Mouse (Mus musculus): ENCODE results near the gene Rab36. TPM values are rescaled to one million over a fixed set of nuclear protein-coding genes. Genes with fewer than 3 reads are reported as not detected.

The Rab36 gene
- polyA plus RNA-seq, 1 experiment from 2014 or later, result 4.1 TPM

GRCm38 (mm10) chr10:75093252-75093987, 56.6 kb downstream of the Rab36 start:
- H3K4me1 ChIP-seq (ENCODE audit: control insufficient read depth, insufficient read depth, low read length), result peaks cover 24% of the 10 kb centered on the region
- H3K4me2 ChIP-seq, result no peak overlapping the region
- H3K4me3 ChIP-seq (ENCODE audit: low read depth, low read length), result no peak overlapping the region
- ATAC-seq (replicated peaks; ENCODE audit: insufficient number of reproducible peaks, low FRiP score, low TSS enrichment), result 0 out of 2 replicates have a peak, but pooled peaks have one; percentile 11
- no peak overlapping the region for H3K27ac ChIP-seq (ENCODE audit: low read depth, low read length)
- H3K9ac ChIP-seq (ENCODE audit: low read depth, low read length), result no peak overlapping the region
- no peaks in the 10 kb centered on the region for H3K36me3 ChIP-seq (ENCODE audit: control insufficient read depth, insufficient read depth, low read length)
- peaks cover 13% of the 10 kb centered on the region for H3K27me3 ChIP-seq (ENCODE audit: control insufficient read depth, insufficient read depth, low read length)
- 56% methylated on average over 22 of the region's 22 CpGs for WGBS (ENCODE audit: insufficient replicate concordance)
- H3K9me3 ChIP-seq (replicated peaks; ENCODE audit: control insufficient read depth, low read length), result no peaks in the 10 kb centered on the region

- WGBS (ENCODE audit: insufficient replicate concordance), result 87% methylated on average over 1 of the region's 1 CpGs
- peaks cover 24% of the 10 kb centered on the region for H3K4me1 ChIP-seq (ENCODE audit: control insufficient read depth, insufficient read depth, low read length)
Measured at GRCm38 (mm10) chr10:75094338-75094737, 57.5 kb downstream of the Rab36 start.

GRCm38 (mm10) chr10:75095216-75095615, 58.4 kb downstream of the Rab36 start:
- peaks cover 26% of the 10 kb centered on the region for H3K4me1 ChIP-seq (ENCODE audit: control insufficient read depth, insufficient read depth, low read length)

More at GRCm38 (mm10) chr10:75094338-75094737, 57.5 kb downstream of the Rab36 start:
- Histone ChIP-seq H3K27me3 (ENCODE audit: control insufficient read depth, insufficient read depth, low read length) (peaks cover 16% of the 10 kb centered on the region), H3K27ac (ENCODE audit: low read depth, low read length) (no peak overlapping the region), H3K4me2 (no peak overlapping the region), H3K4me3 (ENCODE audit: low read depth, low read length) (no peak overlapping the region), H3K36me3 (ENCODE audit: control insufficient read depth, insufficient read depth, low read length) (no peaks in the 10 kb centered on the region), H3K9ac (ENCODE audit: low read depth, low read length) (no peak overlapping the region), H3K9me3 (replicated peaks; ENCODE audit: control insufficient read depth, low read length) (no peaks in the 10 kb centered on the region)
- ATAC-seq (replicated peaks; ENCODE audit: insufficient number of reproducible peaks, low FRiP score, low TSS enrichment), result no peak

GRCm38 (mm10) chr10:75098446-75099183, 61.8 kb downstream of the Rab36 start:
- Histone ChIP-seq H3K27ac (ENCODE audit: low read depth, low read length) (no peak overlapping the region), H3K4me1 (ENCODE audit: control insufficient read depth, insufficient read depth, low read length) (peaks cover 31% of the 10 kb centered on the region), H3K36me3 (ENCODE audit: control insufficient read depth, insufficient read depth, low read length) (no peaks in the 10 kb centered on the region), H3K9me3 (replicated peaks; ENCODE audit: control insufficient read depth, low read length) (no peaks in the 10 kb centered on the region), H3K27me3 (ENCODE audit: control insufficient read depth, insufficient read depth, low read length) (peaks cover 32% of the 10 kb centered on the region), H3K4me3 (ENCODE audit: low read depth, low read length) (no peak overlapping the region), H3K4me2 (no peak overlapping the region), H3K9ac (ENCODE audit: low read depth, low read length) (no peak overlapping the region)
- 49% methylated on average over 10 of the region's 10 CpGs for WGBS (ENCODE audit: insufficient replicate concordance)
- no peak for ATAC-seq (replicated peaks; ENCODE audit: insufficient number of reproducible peaks, low FRiP score, low TSS enrichment)

More at GRCm38 (mm10) chr10:75095216-75095615, 58.4 kb downstream of the Rab36 start:
- Histone ChIP-seq H3K4me3 (ENCODE audit: low read depth, low read length) (no peak overlapping the region), H3K27me3 (ENCODE audit: control insufficient read depth, insufficient read depth, low read length) (peaks cover 20% of the 10 kb centered on the region), H3K36me3 (ENCODE audit: control insufficient read depth, insufficient read depth, low read length) (no peaks in the 10 kb centered on the region), H3K9me3 (replicated peaks; ENCODE audit: control insufficient read depth, low read length) (no peaks in the 10 kb centered on the region), H3K27ac (ENCODE audit: low read depth, low read length) (no peak overlapping the region), H3K4me2 (no peak overlapping the region), H3K9ac (ENCODE audit: low read depth, low read length) (no peak overlapping the region)
- no peak for ATAC-seq (replicated peaks; ENCODE audit: insufficient number of reproducible peaks, low FRiP score, low TSS enrichment)
- 91% methylated on average over 7 of the region's 7 CpGs for WGBS (ENCODE audit: insufficient replicate concordance)

GRCm38 (mm10) chr10:75100298-75100697, 63.4 kb downstream of the Rab36 start:
- Histone ChIP-seq H3K4me2 (no peak overlapping the region), H3K27ac (ENCODE audit: low read depth, low read length) (no peak overlapping the region), H3K9me3 (replicated peaks; ENCODE audit: control insufficient read depth, low read length) (no peaks in the 10 kb centered on the region), H3K4me3 (ENCODE audit: low read depth, low read length) (no peak overlapping the region), H3K4me1 (ENCODE audit: control insufficient read depth, insufficient read depth, low read length) (peaks cover 41% of the 10 kb centered on the region), H3K9ac (ENCODE audit: low read depth, low read length) (no peak overlapping the region), H3K27me3 (ENCODE audit: control insufficient read depth, insufficient read depth, low read length) (peaks cover 28% of the 10 kb centered on the region), H3K36me3 (ENCODE audit: control insufficient read depth, insufficient read depth, low read length) (no peaks in the 10 kb centered on the region)
- ATAC-seq (replicated peaks; ENCODE audit: insufficient number of reproducible peaks, low FRiP score, low TSS enrichment), result no peak
- WGBS (ENCODE audit: insufficient replicate concordance), result 84% methylated on average over 7 of the region's 7 CpGs

- ATAC-seq (replicated peaks; ENCODE audit: insufficient number of reproducible peaks, low FRiP score, low TSS enrichment), result no peak
- Histone ChIP-seq H3K27me3 (ENCODE audit: control insufficient read depth, insufficient read depth, low read length) (peaks cover 24% of the 10 kb centered on the region), H3K27ac (ENCODE audit: low read depth, low read length) (peak overlapping the region; percentile 54), H3K4me1 (ENCODE audit: control insufficient read depth, insufficient read depth, low read length) (peaks cover 39% of the 10 kb centered on the region), H3K9ac (ENCODE audit: low read depth, low read length) (no peak overlapping the region), H3K4me2 (no peak overlapping the region), H3K4me3 (ENCODE audit: low read depth, low read length) (no peak overlapping the region), H3K9me3 (replicated peaks; ENCODE audit: control insufficient read depth, low read length) (no peaks in the 10 kb centered on the region), H3K36me3 (ENCODE audit: control insufficient read depth, insufficient read depth, low read length) (no peaks in the 10 kb centered on the region)
- 61% methylated on average over 2 of the region's 2 CpGs for WGBS (ENCODE audit: insufficient replicate concordance)
Measured at GRCm38 (mm10) chr10:75103502-75103901, 66.6 kb downstream of the Rab36 start.

Other genes starting within 250 kb of the Rab36 start
- gene Gnaz, start 69.9 kb upstream of the Rab36 start, polyA plus RNA-seq (2014; fragmentation: Nextera tagmentation; extraction: Ambion mirVana), result 2.1 and 2.7 TPM in 2 replicates
- gene Rsph14, start 4.5 kb upstream of the Rab36 start, polyA plus RNA-seq (2014; fragmentation: Nextera tagmentation; extraction: Ambion mirVana), result not detected in 2 replicates
- 26.5 and 31.1 TPM in 2 replicates for gene Bcr, start 23.5 kb downstream of the Rab36 start, polyA plus RNA-seq (2014; fragmentation: Nextera tagmentation; extraction: Ambion mirVana)
- gene Specc1l, start 175.0 kb downstream of the Rab36 start, polyA plus RNA-seq (2014; fragmentation: Nextera tagmentation; extraction: Ambion mirVana), result 15.7 and 16.6 TPM in 2 replicates